Mouse (Mus musculus) heart, adult 2 months (tissue): ENCODE measurements at regions not wholly inside any gene's neighbourhood (a gene's known extent, or its start where the extent isn't known, plus 50 kb on each side); places are given as distances from the start of the nearest gene placed in this dataset.

ENCODE experiments used
- CTCF ChIP-seq: fragments of 200-600 bp; IDR thresholded peaks from 2 replicates; pipeline ENCODE4 v1.8.1; 2022; ENCODE audit warnings: antibody characterized with exemption, mild to moderate bottlenecking, moderate library complexity
- EP300 ChIP-seq: fragments of 200-500 bp; IDR thresholded peaks from 2 replicates; pipeline ENCODE4 v1.6.1; 2011; ENCODE audit warnings: low read depth, low read length, control low read depth; ENCODE audit not compliant: insufficient read depth
- POLR2A ChIP-seq: fragments of 200-500 bp; IDR thresholded peaks from 2 replicates; pipeline ENCODE4 v1.6.1; 2011; ENCODE audit warnings: mild to moderate bottlenecking, low read depth, low read length, control low read depth; ENCODE audit not compliant: insufficient read depth

DNA sequence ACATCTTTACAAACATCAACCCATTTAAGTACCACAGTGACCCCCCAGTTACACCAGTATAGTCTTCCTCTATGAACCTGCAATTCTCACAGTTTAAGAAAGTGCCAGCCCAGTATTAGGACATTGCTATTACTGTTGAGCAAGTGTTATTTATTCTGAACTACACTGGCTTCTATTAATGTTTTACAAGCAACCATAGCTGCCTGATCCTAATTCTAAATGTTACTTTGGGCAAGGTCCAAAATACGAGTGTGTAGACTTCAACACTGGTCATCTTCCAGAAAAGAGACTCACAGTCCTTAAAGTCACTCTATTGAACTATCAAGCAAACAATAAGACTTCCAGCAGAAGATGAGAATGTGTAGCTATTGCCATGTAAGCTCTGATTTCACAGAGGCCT is 146.0 kb upstream of the Dlgap1 start:
- TF ChIP-seq POLR2A = no peak
- no peak for TF ChIP-seq CTCF
- no peak for TF ChIP-seq EP300
